Comparison of ENCODE assay signal across 9 mouse cellular contexts in genomic region chr1:133762946-133763422, GRCm38 (mm10). TPM values are rescaled to one million over a fixed set of nuclear protein-coding genes. Genes with fewer than 3 reads are reported as not detected.
DNase-seq lines count a peak whose midpoint lies in the region; ATAC-seq and TF ChIP-seq lines count a peak whose summit lies in the region.
"Had no signal": no experiment of that assay in that cellular context is flagged by ENCODE, and none has a peak within 500 bp of the region (broad histone marks: within the 10 kb centered on the region; RNA-seq: fewer than 3 reads in every experiment).

No protein-coding gene starts in this region.

- WGBS in lung, embryonic 14.5 days: 34% methylated on average over 5 of the region's 5 CpGs
- WGBS in lung, adult 2 months: 46% methylated on average over 5 of the region's 5 CpGs
- 37% methylated on average over 5 of the region's 5 CpGs for WGBS in hindbrain, embryonic 10.5 days
- WGBS in small intestine, adult 2 months: 72% methylated on average over 5 of the region's 5 CpGs

- ATAC-seq in lung, embryonic 14.5 days (ENCODE audit: insufficient read depth): peak; percentile 64
- ATAC-seq in megakaryocyte-erythroid progenitor cell, adult 5-6 weeks (replicated peaks; ENCODE audit: low FRiP score, low TSS enrichment, poor library complexity, severe bottlenecking): no peak

- no peaks in the 10 kb centered on the region for H3K27me3 ChIP-seq in lung, embryonic 14.5 days (ENCODE audit: insufficient read depth, low read length)
- H3K27me3 ChIP-seq in hindbrain, embryonic 10.5 days (ENCODE audit: insufficient read depth, poor library complexity, severe bottlenecking): no peaks in the 10 kb centered on the region
- H3K27me3 ChIP-seq in small intestine, adult 2 months (ENCODE audit: control insufficient read depth, insufficient read depth, low read length): no peaks in the 10 kb centered on the region
- H3K27me3 ChIP-seq: heart, embryonic 15.5 days had no signal

- TF ChIP-seq POLR2A in lung, adult 2 months (IDR thresholded peaks at IDR 0.05; ENCODE audit: borderline replicate concordance, extremely low read depth, low read depth, low read length): no peak
- TF ChIP-seq POLR2A in small intestine, adult 2 months (IDR thresholded peaks at IDR 0.05; ENCODE audit: low read depth, low read length): no peak

- intact Hi-C loops in left cerebral cortex, postnatal 36 days (cut with DNase I): no loop called here
- intact Hi-C loops in heart, postnatal 10 days (cut with DNase I): no loop called here

- TF ChIP-seq CTCF in lung, embryonic 14.5 days (IDR thresholded peaks at IDR 0.05; ENCODE audit: low read depth): no peak
- no peak for TF ChIP-seq CTCF in lung, adult 2 months (IDR thresholded peaks at IDR 0.05; ENCODE audit: insufficient read depth, low read length)
- no peak for TF ChIP-seq CTCF in small intestine, adult 2 months (IDR thresholded peaks at IDR 0.05; ENCODE audit: extremely low read depth, insufficient read length, insufficient replicate concordance, low read depth, low read length)

- H3K9me3 ChIP-seq in lung, embryonic 14.5 days (ENCODE audit: low read depth, low read length): no peaks in the 10 kb centered on the region
- no peaks in the 10 kb centered on the region for H3K9me3 ChIP-seq in hindbrain, embryonic 10.5 days
- H3K9me3 ChIP-seq: heart, embryonic 15.5 days had no signal

- peaks cover 21% of the 10 kb centered on the region for H3K4me1 ChIP-seq in lung, embryonic 14.5 days (ENCODE audit: insufficient read depth)
- H3K4me1 ChIP-seq in lung, adult 2 months (ENCODE audit: control insufficient read depth, insufficient read depth, low read length): no peaks in the 10 kb centered on the region; the same call in 1 of the 2 replicates
- H3K4me1 ChIP-seq in hindbrain, embryonic 10.5 days (replicated peaks): peaks cover 51% of the 10 kb centered on the region
- H3K4me1 ChIP-seq in small intestine, adult 2 months (ENCODE audit: control insufficient read depth, insufficient read depth, insufficient read length, low read length): no peaks in the 10 kb centered on the region

- H3K36me3 ChIP-seq in lung, embryonic 14.5 days (ENCODE audit: insufficient read depth): no peaks in the 10 kb centered on the region
- H3K36me3 ChIP-seq in hindbrain, embryonic 10.5 days: no peaks in the 10 kb centered on the region
- no peaks in the 10 kb centered on the region for H3K36me3 ChIP-seq in small intestine, adult 2 months (ENCODE audit: control insufficient read depth, insufficient read depth, low read length)
- H3K36me3 ChIP-seq: heart, embryonic 15.5 days had no signal

- H3K4me3 ChIP-seq in lung, embryonic 14.5 days (ENCODE audit: low read depth, low read length): no peak overlapping the region
- no peak overlapping the region for H3K4me3 ChIP-seq in lung, adult 2 months (replicated peaks; ENCODE audit: extremely low read depth, low read depth, low read length)
- H3K4me3 ChIP-seq in hindbrain, embryonic 10.5 days: no peak overlapping the region
- H3K4me3 ChIP-seq in small intestine, adult 2 months (ENCODE audit: low read depth, low read length): no peak overlapping the region
- H3K4me3 ChIP-seq: heart, embryonic 15.5 days had no signal

- H3K9ac ChIP-seq in lung, embryonic 14.5 days: no peak overlapping the region
- H3K9ac ChIP-seq: heart, embryonic 15.5 days had no signal

- no peak overlapping the region for H3K4me2 ChIP-seq in lung, embryonic 14.5 days
- H3K4me2 ChIP-seq: heart, embryonic 15.5 days had no signal

- H3K27ac ChIP-seq in lung, embryonic 14.5 days (ENCODE audit: low read depth): 0 out of 2 replicates have a peak overlapping the region, but pooled peaks have one; percentile 12
- H3K27ac ChIP-seq in hindbrain, embryonic 10.5 days: peak overlapping the region; percentile 75
- 0 out of 2 replicates have a peak overlapping the region, but pooled peaks have one; percentile 40 for H3K27ac ChIP-seq in small intestine, adult 2 months (ENCODE audit: insufficient read depth, low read depth, low read length)
- H3K27ac ChIP-seq: heart, embryonic 15.5 days had no signal

- DNase-seq in lung, embryonic 14.5 days: peak; percentile 65
- no peak for DNase-seq in lung, adult 2 months
- peak; percentile 23 for DNase-seq in hindbrain, embryonic 10.5 days (ENCODE audit: low spot score)
- peak; percentile 21 to 26 for DNase-seq in left cerebral cortex, postnatal 36 days (ENCODE audit: low spot score in 2 of 2)
- DNase-seq in thymus, postnatal 10 days (ENCODE audit: low spot score in 2 of 2): no peak
- DNase-seq in heart, postnatal 10 days: no peak

RNA-seq across cellular contexts. Expression of gene Atp2b4, which starts 37.9 kb away (rescaled TPM):
- 11.2 and 12.7 TPM in 2 replicates for polyA plus RNA-seq in lung, embryonic 14.5 days (2014; fragmentation: Nextera tagmentation; extraction: Ambion mirVana)
- polyA plus RNA-seq in lung, adult 2 months (2012; rRNA removed): 9.5 and 11.3 TPM in 2 replicates
- polyA plus RNA-seq in hindbrain, embryonic 10.5 days (2016; fragmentation: Nextera tagmentation; extraction: Ambion mirVana): 4.2 and 4.6 TPM in 2 replicates
- 100 to 1,000 TPM; 224 to 248 TPM for total RNA-seq in left cerebral cortex, postnatal 36 days (2021)
- 5.0 and 5.5 TPM in 2 replicates for polyA plus RNA-seq in small intestine, adult 2 months (2012; rRNA removed)
- total RNA-seq in megakaryocyte-erythroid progenitor cell, adult 5-6 weeks (2014; fragmentation: Nextera tagmentation): 36.9 and 42.3 TPM in 2 replicates
- total RNA-seq in megakaryocyte-erythroid progenitor cell, adult 5-6 weeks (2017): 23.0 and 24.9 TPM in 2 replicates
- total RNA-seq in heart, postnatal 10 days (2021): 10 to 100 TPM; 34.4 to 38.8 TPM

Comparison
In these comparisons a context has a peak if more than half of its experiments do, and no peak if none do; other contexts are left out.
1. DNase-seq: peak in lung, embryonic 14.5 days (single experiment), hindbrain, embryonic 10.5 days (single experiment) and left cerebral cortex, postnatal 36 days (2 of 2); none in lung, adult 2 months (single experiment), thymus, postnatal 10 days (0 of 2) and heart, postnatal 10 days (0 of 2).
2. H3K27ac ChIP-seq: peak in every context shown above with its lines; median percentile 75 in hindbrain, embryonic 10.5 days; 40 in small intestine, adult 2 months; 12 in lung, embryonic 14.5 days.